Mouse (Mus musculus): Measurements from ENCODE around the gene Nectin2.
"Not testable (repeated sequence)": the region's sequence is repeated elsewhere in the genome, so short reads cannot be mapped to it uniquely, and the experiment has no call there.

Nectin2 gene

DNA sequence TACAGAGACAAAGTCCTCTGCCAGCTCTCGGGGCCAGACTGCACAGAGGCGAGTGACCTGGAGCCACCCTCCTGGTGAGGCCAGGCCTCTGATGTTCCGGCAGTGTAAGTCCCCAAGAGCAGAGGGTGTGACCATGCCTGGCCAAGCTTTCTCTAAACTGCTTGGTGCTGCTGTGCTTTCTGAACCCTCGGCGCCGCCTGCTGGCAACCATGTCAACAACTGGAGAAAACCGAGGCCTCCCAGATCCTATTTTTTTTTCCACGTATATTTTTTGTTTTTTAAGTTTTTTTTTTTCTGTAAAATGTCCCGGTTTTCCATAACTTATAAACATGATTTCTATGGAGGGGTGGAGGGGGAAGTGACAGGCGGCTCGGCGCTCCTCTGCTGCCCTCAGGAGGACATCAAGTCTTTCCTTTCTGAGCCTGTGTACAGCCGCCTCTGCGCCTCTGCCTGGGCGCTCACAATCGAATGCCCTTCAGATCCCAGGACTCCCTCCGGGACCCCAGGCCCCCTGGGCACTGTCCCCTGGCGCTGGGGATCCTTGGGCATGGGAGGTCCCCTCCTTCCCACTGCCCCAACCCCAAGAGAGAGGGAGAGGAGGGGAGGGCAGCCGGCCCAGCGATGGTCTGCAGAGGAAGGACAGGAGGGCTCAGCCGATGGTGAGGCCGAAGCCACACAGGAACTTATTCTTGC lies 49.1 kb downstream of the Nectin2 start:
- DNase-seq = peak; percentile 85

DNA sequence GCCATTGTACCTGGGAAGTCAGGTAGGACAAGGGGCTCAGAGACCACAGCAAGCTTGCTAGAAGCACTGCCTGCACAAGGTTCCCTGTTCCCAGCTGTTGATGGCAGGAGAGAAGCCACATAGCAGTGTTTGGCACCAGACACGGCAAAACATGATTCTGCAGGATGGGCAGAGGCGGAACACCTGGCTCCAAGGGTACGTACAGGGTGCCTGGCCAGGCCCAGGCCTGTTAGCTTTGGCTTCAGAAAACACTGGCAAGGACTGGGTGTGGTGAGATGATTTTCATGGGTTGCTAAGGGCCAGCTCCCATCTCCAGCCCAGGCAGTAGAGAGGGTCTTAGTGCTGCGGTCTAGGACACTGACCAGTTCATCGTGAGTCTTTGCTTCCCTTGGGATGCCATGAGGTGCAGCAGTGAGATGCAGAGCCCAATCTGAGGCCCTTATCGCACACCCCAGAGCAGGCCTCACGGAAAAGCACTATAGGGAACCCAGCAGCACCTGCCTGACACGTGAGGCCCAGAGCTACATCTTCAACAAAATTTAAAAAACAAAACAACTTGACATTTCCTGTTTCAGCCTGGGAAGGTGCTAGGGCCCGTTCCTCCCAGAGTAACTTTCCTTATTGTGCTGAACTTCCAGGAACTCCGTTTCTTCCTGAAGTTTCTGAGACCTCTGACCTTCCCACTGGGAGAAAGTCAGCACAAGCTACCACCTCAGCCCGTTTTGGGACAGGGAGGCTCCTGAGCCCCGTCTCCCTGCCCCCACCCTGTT lies 49.8 kb downstream of the Nectin2 start:
- DNase-seq = no peak

DNA sequence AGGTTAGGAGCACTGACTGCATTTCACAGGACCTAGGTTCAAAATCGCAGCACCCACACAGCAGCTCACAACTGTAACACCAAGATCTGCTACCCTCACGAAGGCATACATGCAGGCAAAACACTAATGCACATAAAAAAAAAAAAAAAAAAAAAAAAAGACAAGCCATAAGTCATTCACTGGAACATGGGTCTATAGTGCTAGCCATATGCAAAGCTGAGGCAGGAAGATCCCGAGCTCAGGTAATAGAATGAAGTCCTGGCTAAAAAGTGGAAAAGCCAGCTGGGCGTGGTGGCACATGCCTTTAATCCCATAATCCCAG lies 50.5 kb downstream of the Nectin2 start:
- no peak for DNase-seq

DNA sequence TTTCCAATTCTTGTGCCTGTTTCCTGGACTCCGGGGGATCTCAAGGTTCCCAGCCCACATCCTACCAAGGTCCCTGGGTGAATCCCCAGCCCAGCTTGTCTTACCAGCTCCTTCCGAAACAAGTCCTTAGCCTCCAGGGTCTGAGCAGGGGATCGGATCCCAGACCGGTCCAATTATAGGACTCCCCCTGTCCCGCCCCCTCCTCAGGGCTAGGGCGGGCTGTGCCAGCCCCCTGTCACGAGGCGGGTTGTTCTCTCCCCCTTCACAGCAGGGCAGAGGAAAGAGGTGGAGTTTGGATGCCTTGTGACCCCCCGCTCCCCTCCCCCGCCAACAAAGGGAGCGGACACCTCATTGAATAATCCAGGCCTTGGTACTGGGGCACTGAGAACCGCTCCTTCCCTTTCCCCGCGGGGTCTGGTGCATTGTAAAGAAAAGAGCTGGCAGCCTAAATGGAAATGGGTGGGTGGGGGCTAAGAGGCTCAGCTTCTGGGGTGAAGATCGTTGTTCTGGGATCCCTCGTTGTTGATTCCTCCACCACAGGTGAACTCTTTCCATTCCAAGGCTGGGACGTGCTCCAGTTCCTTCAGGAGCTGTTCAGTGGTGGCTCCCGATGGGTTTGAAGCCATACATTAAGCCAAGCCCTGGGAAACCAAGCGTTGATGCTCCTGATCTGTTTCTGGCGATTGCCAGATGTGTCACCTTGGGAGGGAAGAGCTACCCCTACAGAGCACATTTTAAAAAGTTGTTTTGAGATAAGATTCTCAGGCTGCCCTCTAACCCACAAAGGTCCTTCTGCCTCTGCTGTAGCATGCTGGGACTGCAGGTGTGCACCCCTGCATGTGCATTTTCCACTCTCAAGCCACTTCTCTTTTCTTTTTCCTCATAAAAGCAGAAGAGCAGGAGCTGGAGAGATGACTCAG lies 51.1 kb downstream of the Nectin2 start, which contains the start of gene Apoe:
Gene Apoe, minus strand, starts transcription at position 282 of the 920 bp plus-strand sequence.
- peak; percentile 68 for DNase-seq

DNA sequence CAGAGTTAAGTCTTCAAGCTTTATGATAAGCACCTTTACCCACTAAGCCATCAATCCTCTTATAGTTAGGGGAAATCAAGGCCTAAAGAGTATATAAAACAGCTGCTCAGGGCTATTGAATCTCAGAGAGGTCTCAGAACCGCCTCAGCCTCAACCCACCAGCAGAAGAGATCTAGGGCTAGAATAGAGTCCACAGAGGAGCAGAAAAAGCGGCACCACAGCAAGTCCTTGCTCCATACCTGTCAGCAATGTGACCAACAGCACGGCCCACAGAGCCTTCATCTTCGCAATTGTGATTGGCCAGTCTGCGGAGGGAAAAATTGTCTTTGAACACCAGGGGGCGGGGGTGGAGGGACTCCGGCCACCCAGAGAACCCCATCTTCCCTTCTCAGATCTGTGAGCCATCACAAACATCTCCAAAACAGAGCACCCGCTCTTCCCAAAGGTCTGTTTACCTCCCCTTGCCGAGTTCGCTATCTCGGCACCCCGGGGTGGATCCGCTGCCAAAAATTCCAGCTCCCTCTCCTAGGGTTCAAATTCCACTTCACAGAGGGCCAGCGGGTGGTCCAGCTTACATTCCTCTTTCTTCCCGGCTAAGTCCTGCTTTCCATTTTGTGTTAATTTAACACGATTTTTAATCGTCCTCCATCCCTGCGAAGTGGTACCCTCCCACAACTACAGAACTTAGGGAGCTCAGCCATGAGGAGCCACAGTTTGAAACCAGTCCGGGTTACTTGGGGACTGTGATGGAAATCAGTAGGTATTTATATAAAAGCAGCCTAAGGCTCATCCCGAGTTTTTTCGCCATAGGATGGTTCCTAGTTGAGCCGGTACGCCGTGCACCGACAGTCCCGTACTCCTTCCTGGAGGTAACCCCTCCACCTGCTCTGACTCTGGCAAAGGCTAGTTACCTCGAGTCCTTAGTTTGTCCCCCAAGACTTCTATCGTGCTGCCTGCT lies 52.1 kb downstream of the Nectin2 start:
- DNase-seq = no peak

DNA sequence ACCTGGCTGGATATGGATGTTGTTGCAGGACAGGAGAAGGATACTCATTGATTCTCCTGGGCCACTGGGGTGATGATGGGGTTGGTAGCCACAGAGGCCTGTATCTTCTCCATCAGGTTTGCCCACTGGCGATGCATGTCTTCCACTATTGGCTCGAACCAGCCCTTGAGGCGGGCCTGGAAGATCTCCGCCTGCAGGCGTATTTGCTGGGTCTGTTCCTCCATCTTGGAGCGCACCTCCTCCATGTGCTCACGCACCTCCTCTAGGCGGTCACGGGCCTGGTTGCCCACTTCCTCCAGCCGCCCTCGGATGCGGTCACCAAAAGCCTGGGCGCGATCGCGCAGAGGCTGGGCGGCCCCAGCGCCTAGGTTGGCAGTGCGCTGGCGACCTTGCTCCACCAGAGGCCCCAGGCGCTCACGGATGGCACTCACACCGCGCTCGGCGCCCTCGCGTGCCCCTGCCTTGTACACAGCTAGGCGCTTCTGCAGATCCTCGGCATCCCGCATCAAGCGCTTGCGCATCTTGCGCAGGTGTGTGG lies 53.9 kb downstream of the Nectin2 start:
- DNase-seq = no peak

DNA sequence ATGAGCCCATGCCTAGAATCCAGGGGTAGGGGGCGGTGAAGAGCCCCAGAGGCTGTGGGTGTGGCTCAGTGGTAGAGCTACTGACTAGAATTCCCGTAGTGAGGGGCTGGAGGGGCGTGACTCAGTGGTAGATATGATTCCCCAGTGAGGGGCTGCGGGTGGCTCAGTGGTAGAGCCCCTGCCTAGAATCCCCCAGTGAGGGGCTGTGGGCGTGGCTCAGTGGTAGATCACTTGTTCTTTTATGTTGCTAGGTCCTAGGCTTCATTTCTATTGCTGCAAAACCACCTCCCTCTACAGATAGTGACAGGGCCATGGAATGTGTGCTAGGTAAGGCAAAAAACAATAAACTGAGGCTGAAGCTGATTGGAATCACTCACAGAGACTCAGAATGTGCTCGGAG lies 54.4 kb downstream of the Nectin2 start:
- no peak for DNase-seq

DNA sequence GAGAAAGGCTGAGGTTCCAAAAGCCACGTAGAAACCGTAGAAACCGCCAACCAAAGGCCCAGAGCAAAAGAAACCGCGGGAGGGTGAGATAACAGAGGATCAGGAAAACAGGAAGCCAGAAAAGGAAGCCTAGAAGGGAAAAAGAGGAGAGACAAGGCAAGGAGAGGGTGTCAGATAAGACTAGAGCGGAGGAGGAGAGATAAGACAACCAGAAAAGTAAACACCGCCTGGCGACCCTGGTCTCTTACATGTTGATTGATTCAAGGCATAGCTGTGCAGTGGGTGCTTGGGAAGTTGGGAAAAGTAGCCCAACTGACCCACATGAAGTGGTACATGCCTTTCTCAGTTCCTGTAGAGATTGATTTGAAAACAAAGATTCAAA lies 55.1 kb downstream of the Nectin2 start:
- no peak for DNase-seq

DNA sequence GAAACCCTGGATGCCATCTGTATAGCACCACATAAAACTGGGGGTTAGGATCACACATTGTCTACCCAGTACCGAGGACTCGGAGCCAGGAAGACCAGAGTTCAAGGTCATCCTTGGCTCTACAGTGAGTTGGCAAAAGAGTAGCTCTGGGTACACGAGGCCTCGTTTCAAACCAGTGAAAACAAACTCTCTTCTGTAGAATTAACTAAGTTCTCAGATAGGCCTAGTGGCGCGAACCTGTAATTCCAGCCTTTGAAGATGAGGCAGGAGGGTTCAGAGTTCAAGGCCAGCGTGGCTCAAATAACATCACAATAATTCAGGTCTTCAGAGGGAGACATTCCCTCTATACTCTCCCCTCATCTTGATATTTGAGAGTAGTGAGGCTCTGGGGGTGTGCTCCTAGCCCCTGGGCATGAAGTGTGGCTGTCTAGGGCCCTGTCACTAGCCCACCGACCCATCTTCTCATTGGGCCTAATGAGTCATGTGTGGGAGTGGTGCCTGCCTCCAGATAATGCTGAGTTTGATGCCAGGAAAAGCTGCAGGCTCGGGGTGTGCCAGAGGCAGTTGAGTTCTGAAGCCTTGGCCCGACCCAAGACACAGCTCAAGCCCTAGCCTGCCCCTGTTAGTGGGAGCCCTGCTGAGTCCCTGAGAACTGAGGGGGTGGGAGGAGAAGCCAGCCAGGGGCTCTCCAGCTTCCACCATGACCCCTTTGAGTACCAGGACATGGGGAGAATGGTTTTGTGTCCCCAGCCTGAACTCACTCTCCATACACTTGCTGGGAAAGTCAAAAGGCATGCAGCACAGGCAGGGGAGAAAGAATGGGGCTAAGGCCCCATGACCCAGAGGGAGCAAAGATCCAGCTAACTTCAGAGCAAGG lies 55.7 kb downstream of the Nectin2 start:
- no peak for DNase-seq

DNA sequence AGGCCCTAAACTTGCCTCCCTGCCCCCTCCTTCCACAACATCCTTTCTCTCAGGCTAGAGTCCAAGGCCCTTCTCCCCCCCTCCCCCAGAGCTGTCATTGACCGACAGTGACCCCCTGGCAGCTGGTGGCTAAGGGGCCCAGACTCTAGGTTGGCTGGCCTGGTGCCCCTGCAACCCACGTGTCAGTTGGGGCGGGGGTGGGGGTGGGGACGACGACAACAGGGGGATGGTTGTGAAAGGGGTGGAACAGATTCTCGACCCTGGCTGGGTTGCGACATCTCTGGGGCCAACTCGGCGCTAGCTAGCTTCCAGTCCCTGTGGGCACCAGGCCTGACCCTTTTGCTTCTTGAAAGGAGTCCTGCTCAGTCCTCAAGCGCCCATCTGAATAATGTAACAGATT lies 56.9 kb downstream of the Nectin2 start:
- no peak for DNase-seq

DNA sequence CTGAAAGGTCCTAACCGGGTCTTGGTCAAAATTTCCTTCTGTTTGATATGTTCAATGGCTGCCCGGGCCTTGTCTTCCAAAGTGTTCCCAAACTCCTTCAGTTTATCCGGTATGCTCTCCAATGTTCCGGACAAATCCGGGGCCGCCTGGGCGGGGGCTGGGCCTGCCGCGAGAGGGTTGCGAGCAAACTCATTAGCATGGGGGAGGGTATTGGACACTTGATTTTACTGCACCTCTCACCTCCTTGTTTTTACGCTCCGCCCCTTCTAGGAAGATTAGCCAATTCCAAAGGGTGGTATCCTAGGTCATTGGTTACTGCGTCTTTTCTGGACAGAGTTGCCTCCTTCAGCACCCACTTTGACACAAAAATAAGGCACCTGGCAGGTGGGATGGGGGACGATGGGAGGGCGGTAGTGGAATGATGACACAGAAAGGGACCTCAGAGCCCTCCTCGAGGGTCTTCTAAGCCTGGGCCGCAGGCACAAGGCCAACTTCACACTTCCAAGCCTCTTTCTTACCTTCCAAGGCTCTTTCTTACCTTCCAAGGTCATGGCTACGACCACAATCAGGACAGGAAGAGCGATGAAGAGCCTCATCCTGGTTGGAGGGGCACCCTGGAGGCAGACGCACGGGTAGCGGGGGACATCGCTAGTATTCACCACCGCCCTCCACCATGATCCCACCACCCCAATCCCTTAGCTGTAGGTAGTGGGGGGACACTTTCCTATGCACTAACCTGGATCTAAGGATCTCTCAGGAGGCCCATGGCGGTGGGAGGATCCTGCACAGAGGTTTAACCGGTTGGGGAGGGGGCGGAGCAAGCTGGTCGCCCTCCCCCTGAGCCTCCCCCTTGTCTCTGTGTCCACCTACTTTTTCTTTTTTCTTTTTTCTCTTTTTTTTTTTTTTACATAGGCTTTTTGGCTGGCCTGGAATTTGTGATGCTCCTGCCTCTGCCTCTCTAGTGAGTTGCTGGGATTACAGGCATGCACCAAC lies 58.1 kb downstream of the Nectin2 start, which contains the start of gene Apoc1:
Gene Apoc1, minus strand, starts transcription at position 788 of the 993 bp plus-strand sequence.
- no peak for DNase-seq

DNA sequence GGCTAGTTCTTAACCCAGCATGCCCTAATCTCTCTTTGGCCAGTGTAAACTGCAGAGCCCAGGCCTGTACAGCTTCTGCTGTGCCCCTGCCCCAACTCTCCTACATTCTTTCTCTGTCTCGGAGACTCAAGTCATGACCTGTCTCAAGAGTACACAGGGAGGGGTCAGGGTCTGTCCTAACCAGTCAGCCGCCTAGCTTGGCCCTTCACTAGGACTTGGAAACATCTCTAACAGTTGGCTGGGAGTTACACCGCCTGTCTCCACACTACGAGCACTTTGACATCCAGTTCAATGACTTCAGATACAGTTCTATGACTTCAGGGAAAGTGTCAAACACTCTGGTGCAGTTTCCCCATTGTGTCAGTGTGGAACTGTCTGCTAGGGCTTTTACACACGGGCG lies 58.8 kb downstream of the Nectin2 start:
- no peak for DNase-seq

DNA sequence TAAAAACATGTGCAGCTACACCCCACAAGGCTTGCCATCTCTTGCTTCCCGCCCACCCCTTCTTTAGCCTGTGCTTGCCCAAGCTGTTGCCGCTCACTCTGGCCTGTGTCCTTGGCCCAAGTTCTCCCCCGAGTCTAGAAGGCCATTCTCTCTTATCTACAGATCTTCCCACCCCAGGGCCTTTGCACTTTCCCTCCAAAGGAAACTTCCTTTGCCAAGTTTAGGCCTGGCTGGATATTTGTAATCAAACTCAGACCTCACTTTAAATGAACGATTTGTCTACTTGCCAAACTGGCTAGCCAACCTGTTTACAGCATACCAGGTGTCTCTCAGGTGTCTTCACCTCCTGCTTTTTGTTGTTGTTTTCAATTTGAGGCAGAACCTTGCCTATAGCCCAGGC lies 59.4 kb downstream of the Nectin2 start:
- no peak for DNase-seq

DNA sequence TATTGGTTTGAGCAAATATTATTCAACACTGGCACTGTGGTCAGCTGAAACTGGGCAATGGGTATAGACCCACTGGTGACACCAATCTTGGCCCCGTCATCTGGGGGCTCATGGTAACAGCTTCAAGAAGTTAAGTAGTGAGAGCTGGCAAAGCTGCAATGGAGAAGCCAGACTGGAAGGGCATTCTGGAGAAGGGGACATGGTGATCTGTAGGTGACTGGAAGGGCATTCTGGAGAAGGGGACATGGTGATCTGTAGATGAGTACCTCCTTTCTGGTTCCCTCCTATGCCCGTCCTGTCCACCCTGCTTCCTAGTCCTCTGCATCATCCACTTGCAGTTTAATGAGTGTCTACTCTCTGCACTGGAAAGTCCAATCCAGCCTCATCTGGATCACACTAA lies 61.7 kb downstream of the Nectin2 start:
- no peak for DNase-seq

DNA sequence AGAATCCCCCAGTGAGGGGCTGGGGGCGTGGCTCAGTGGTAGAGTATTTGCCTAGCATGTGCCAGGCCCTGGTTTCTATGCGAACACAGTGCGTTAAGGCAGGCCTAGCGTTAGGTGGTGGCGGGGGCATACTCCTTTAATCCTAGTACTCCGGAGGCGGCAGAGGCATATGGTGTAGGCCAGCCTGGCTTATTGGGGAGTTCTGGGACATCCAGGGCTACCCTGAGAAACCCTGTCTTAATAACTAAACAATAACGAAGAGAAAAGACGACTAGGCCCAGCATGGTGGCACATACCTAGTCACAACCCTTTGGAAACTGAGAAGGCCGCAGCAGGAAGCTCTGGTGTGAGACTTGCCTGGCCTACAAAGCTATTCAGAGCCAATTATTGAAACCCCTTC lies 62.2 kb downstream of the Nectin2 start:
- no peak for DNase-seq

DNA sequence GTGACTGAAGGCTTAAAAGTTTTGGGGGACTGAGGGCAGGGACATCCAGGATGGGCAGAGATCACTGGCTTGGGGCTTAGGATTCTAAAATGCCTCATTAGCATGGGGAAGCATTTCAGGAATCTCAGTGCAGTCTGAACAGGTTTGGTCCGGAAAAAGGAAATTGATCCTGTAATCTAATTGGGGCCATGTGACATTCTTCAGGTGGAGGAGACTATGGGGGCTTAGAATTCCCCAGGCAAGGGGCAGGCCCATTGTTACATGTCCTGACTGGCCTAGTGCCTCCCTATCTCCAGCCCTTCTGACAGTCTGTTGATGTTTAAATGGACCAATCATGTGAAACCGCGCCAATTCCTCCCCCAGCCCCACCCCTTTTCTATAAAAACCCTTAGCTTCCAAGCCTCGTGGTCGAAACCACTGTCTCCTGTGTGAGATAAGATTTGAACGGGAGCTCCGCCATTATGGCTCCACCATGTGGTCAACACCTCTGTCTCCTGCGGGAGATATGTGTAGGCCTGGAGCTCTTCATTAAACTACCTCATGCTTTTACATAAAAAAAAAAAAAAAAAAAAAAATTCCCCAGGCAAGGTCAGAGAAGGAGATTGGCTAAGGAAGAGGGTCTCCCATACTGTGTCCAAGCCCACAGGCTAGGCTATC lies 63.2 kb downstream of the Nectin2 start:
- not testable (repeated sequence) for DNase-seq

DNA sequence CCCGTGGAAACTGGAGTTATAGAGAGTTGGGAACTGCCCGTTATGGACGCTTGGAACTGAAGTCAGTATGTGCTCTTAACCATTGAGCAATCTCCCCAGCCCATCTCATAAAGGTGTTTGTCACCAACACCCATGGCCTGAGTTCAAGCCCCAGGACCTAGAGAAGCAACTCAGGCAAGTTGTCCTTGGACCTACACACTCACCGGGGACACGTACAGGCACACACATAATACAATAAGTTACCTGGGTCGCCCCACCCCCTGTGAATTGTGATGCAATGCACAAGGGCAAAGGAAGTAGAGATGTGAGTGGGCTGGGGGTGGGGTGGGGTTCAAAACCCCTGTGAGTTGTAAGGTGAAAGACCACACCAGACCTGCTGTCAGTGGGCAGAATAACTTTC lies 63.8 kb downstream of the Nectin2 start:
- DNase-seq = no peak

DNA sequence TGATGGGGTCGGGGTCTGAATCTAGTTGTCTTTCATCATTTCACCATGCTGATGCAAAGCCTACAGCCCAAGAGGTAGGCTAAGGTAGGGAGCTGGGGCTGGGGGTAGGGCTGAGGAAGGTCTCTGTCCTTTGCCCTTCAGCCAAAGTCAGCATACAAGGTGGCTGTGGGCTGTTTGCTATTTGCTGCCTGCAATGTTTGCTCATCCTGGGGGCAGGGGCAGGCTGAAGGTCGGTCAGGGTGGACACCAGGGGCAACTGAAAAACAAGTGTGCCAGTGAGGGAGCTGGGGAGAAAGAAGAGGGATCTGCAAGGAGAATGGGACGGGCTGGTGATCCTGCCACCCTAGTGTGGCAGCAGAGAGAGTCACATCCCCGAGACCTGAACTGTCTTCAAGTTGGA lies 64.9 kb downstream of the Nectin2 start:
- peak; percentile 31 for DNase-seq

DNA sequence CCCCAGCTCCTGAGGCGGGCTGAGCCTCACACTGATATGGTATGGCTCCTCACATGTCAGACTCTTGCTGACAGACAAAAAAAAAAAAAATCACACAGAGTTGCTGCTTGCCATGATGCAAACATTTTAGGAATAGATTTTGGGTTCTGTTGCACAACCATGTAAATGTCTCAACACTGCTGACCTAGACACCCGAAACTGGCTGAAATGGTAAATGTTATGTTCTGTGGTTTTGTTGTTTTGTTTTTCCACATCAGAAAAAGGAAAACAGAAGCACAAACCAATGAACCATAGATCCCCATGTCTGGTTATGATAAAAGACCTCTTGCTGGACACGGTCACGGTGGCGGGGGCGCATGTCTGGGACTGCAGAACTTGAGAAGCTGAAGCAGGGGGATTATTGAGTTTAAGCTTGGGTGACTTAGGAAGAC lies 66.5 kb downstream of the Nectin2 start:
- DNase-seq = no peak

All from kidney, adult 11 months (tissue).